Mouse (Mus musculus) ES-Bruce4 (cell line): ENCODE results near the gene Ggta1. TPM values are rescaled to one million over a fixed set of nuclear protein-coding genes. Genes with fewer than 3 reads are reported as not detected.

Experiments used
- H3K27ac ChIP-seq: 2 replicates; pipeline ENCODE4 v1.5.1; 2012; ENCODE audit warnings: low read length, inconsistent platforms; ENCODE audit not compliant: insufficient read depth
- H3K27me3 ChIP-seq: 2 replicates; pipeline ENCODE4 v1.6.1; 2012; ENCODE audit warnings: mild to moderate bottlenecking, low read length, inconsistent platforms; ENCODE audit not compliant: control insufficient read depth, poor library complexity, insufficient read depth, severe bottlenecking
- H3K36me3 ChIP-seq: 2 replicates; pipeline ENCODE4 v1.6.1; 2012; ENCODE audit warnings: inconsistent platforms, mild to moderate bottlenecking, low read length, moderate library complexity; ENCODE audit not compliant: control insufficient read depth, poor library complexity, insufficient read depth, severe bottlenecking
- H3K4me1 ChIP-seq: one replicate; pipeline ENCODE4 v1.8.1; 2011; ENCODE audit warnings: low read length; ENCODE audit not compliant: control insufficient read depth, insufficient read depth
- H3K4me3 ChIP-seq: 2 replicates; pipeline ENCODE4 v1.5.1; 2011; ENCODE audit warnings: low read depth, mild to moderate bottlenecking, low read length
- H3K9ac ChIP-seq: 2 replicates; pipeline ENCODE4 v1.6.1; 2012; ENCODE audit warnings: low read depth, mild to moderate bottlenecking, inconsistent platforms; ENCODE audit not compliant: poor library complexity, severe bottlenecking
- H3K9me3 ChIP-seq: replicated peaks from 2 replicates; pipeline ENCODE4 v1.6.1; 2012; ENCODE audit warnings: mild to moderate bottlenecking, low read length, inconsistent platforms; ENCODE audit not compliant: control insufficient read depth, poor library complexity, insufficient read depth, severe bottlenecking
- CTCF ChIP-seq: IDR thresholded peaks from one replicate; pipeline ENCODE4 v1.8.1; 2011; ENCODE audit warnings: low read depth, low read length
- EP300 ChIP-seq: IDR thresholded peaks from 2 replicates; pipeline ENCODE4 v1.6.1; 2011; ENCODE audit warnings: low read depth, low read length; ENCODE audit not compliant: insufficient read depth
- POLR2A ChIP-seq: IDR thresholded peaks from one replicate; pipeline ENCODE4 v1.8.1; 2011; ENCODE audit warnings: low read length; ENCODE audit not compliant: insufficient read depth
- polyA plus RNA-seq: library from polyadenylated mRNA; stranded (reverse); fragments of >200 nt; gene quantifications from 2 replicates; pipeline ENCODE4 v1.2.4, GENCODE M21; 2011; ENCODE audit warnings: low read depth; ENCODE audit not compliant: missing spikeins, insufficient read depth, insufficient read length

Gene Ggta1
- polyA plus RNA-seq, 1 experiment: 52.5 TPM

GRCm38 (mm10) chr2:35507191-35507511 lies 44.1 kb upstream of the Ggta1 start:
- no peak overlapping the region for H3K9ac ChIP-seq
- TF ChIP-seq POLR2A (no peak), EP300 (0 out of 2 replicates have a peak, but pooled peaks have one; percentile 20)
- H3K4me1 ChIP-seq: peaks cover 6% of the 10 kb centered on the region
- H3K9me3 ChIP-seq: no peaks in the 10 kb centered on the region
- H3K27me3 ChIP-seq: no peaks in the 10 kb centered on the region
- H3K36me3 ChIP-seq: no peaks in the 10 kb centered on the region
- H3K4me3 ChIP-seq: no peak overlapping the region
- H3K27ac ChIP-seq: peak overlapping the region; percentile 58; the same call in 1 of the 2 replicates

GRCm38 (mm10) chr2:35506311-35507190 lies 43.5 kb upstream of the Ggta1 start:
- peaks cover 6% of the 10 kb centered on the region for H3K4me1 ChIP-seq
- H3K27ac ChIP-seq: peak overlapping the region; percentile 58; the same call in 1 of the 2 replicates
- peak overlapping the region; percentile 12; the same call in 1 of the 2 replicates for H3K9ac ChIP-seq

GRCm38 (mm10) chr2:35505519-35506286 lies 42.7 kb upstream of the Ggta1 start:
- no peak overlapping the region for H3K27ac ChIP-seq
- TF ChIP-seq POLR2A: no peak
- no peak for TF ChIP-seq CTCF
- no peak for TF ChIP-seq EP300
- no peak overlapping the region for H3K9ac ChIP-seq
- peaks cover 6% of the 10 kb centered on the region for H3K4me1 ChIP-seq
- no peaks in the 10 kb centered on the region for H3K36me3 ChIP-seq
- no peaks in the 10 kb centered on the region for H3K27me3 ChIP-seq
- no peak overlapping the region for H3K4me3 ChIP-seq
- no peaks in the 10 kb centered on the region for H3K9me3 ChIP-seq

More at GRCm38 (mm10) chr2:35506311-35507190, 43.5 kb upstream of the Ggta1 start:
- Histone ChIP-seq H3K27me3 (no peaks in the 10 kb centered on the region), H3K36me3 (no peaks in the 10 kb centered on the region), H3K4me3 (no peak overlapping the region), H3K9me3 (no peaks in the 10 kb centered on the region)
- TF ChIP-seq CTCF (no peak), EP300 (no peak), POLR2A (no peak)

GRCm38 (mm10) chr2:35504417-35504776 lies 41.4 kb upstream of the Ggta1 start:
- Histone ChIP-seq H3K4me3 (no peak overlapping the region), H3K4me1 (peaks cover 5% of the 10 kb centered on the region)

GRCm38 (mm10) chr2:35503723-35504416 lies 40.8 kb upstream of the Ggta1 start:
- Histone ChIP-seq H3K9me3 (no peaks in the 10 kb centered on the region), H3K4me3 (no peak overlapping the region), H3K27me3 (no peaks in the 10 kb centered on the region), H3K27ac (no peak overlapping the region), H3K4me1 (peaks cover 5% of the 10 kb centered on the region), H3K36me3 (no peaks in the 10 kb centered on the region), H3K9ac (no peak overlapping the region)
- TF ChIP-seq POLR2A (no peak), EP300 (no peak), CTCF (no peak)

More at GRCm38 (mm10) chr2:35504417-35504776, 41.4 kb upstream of the Ggta1 start:
- Histone ChIP-seq H3K27me3 (no peaks in the 10 kb centered on the region), H3K9ac (no peak overlapping the region), H3K27ac (no peak overlapping the region), H3K36me3 (no peaks in the 10 kb centered on the region), H3K9me3 (no peaks in the 10 kb centered on the region)
- TF ChIP-seq EP300: no peak
- TF ChIP-seq POLR2A: no peak
- TF ChIP-seq CTCF: no peak
